Mouse (Mus musculus) forebrain, embryonic 16.5 days (tissue): ENCODE measurements around the gene Snx17. TPM values are rescaled to one million over a fixed set of nuclear protein-coding genes. Genes with fewer than 3 reads are reported as not detected.

Experiments
- polyA plus RNA-seq: library from polyadenylated mRNA; unstranded; fragments of >200 nt; fragmentation: Nextera tagmentation; extraction: Ambion mirVana; gene quantifications from 2 replicates; pipeline ENCODE4 v1.2.1, GENCODE M21; 2015

The Snx17 gene
- polyA plus RNA-seq, 1 experiment from 2014 or later = 131 TPM

Other genes with a start within 250 kb of the Snx17 start
- gene Cgref1, start 247.6 kb upstream of the Snx17 start, polyA plus RNA-seq = 15.8 and 29.0 TPM in 2 replicates
- 135 and 140 TPM in 2 replicates for gene Preb, start 232.9 kb upstream of the Snx17 start, polyA plus RNA-seq
- not detected in 2 replicates for gene Tcf23, start 224.6 kb upstream of the Snx17 start, polyA plus RNA-seq
- 155 and 158 TPM in 2 replicates for gene Atraid, start 144.9 kb upstream of the Snx17 start, polyA plus RNA-seq
- gene Slc5a6, start 144.3 kb upstream of the Snx17 start, polyA plus RNA-seq = 15.7 and 18.2 TPM in 2 replicates
- gene Cad, start 138.4 kb upstream of the Snx17 start, polyA plus RNA-seq = 19.8 and 20.1 TPM in 2 replicates
- gene Dnajc5g, start 86.9 kb upstream of the Snx17 start, polyA plus RNA-seq = not detected in 2 replicates
- 1.6 and 1.9 TPM in 2 replicates for gene Slc30a3, start 85.0 kb upstream of the Snx17 start, polyA plus RNA-seq
- not detected in 2 replicates for gene Trim54, start 76.5 kb upstream of the Snx17 start, polyA plus RNA-seq
- gene Ucn, start 54.4 kb upstream of the Snx17 start, polyA plus RNA-seq = not detected in 2 replicates
- 49.4 and 50.1 TPM in 2 replicates for gene Mpv17, start 39.0 kb upstream of the Snx17 start, polyA plus RNA-seq
- gene Gm29609, start 13.3 kb upstream of the Snx17 start, polyA plus RNA-seq = 1.8 and 2.5 TPM in 2 replicates
- 72.1 and 79.4 TPM in 2 replicates for gene Gtf3c2, start 13.1 kb upstream of the Snx17 start, polyA plus RNA-seq
- 91.0 and 93.4 TPM in 2 replicates for gene Eif2b4, start 203 bp downstream of the Snx17 start, polyA plus RNA-seq
- 13.0 and 14.7 TPM in 2 replicates for gene Zfp513, start 9.1 kb downstream of the Snx17 start, polyA plus RNA-seq
- 169 and 175 TPM in 2 replicates for gene Ppm1g, start 27.5 kb downstream of the Snx17 start, polyA plus RNA-seq
- gene Nrbp1, start 47.6 kb downstream of the Snx17 start, polyA plus RNA-seq = 169 and 170 TPM in 2 replicates
- 0.99 TPM in 1 of 2 replicates, not detected in the other for gene Gm9970, start 48.0 kb downstream of the Snx17 start, polyA plus RNA-seq
- 2.4 and 3.8 TPM in 2 replicates for gene Krtcap3, start 58.5 kb downstream of the Snx17 start, polyA plus RNA-seq
- 34.2 and 39.4 TPM in 2 replicates for gene Ift172, start 97.9 kb downstream of the Snx17 start, polyA plus RNA-seq
- 81.8 and 90.6 TPM in 2 replicates for gene Fndc4, start 102.9 kb downstream of the Snx17 start, polyA plus RNA-seq
- gene Gckr, start 104.2 kb downstream of the Snx17 start, polyA plus RNA-seq = 0.27 TPM in 1 of 2 replicates, not detected in the other